Mouse (Mus musculus): ENCODE data around the gene Susd3. TPM values are rescaled to one million over a fixed set of nuclear protein-coding genes. Genes with fewer than 3 reads are reported as not detected.
A peak's percentile ranks its signal among the peaks of the same experiment; 100 is the strongest.

The Susd3 gene
- polyA plus RNA-seq, 1 experiment from 2014 or later, result 2.2 TPM

GRCm38 (mm10) chr13:49214454-49214853, 34.1 kb downstream of the Susd3 start:
- Histone ChIP-seq H3K4me2 (ENCODE audit: low read depth, low read length) (peak overlapping the region; percentile 87), H3K4me1 (ENCODE audit: control insufficient read depth, insufficient read depth, low read length) (peaks cover 35% of the 10 kb centered on the region), H3K4me3 (ENCODE audit: low read depth, low read length) (no peak overlapping the region; the same call in 1 of the 2 replicates), H3K27ac (replicated peaks; ENCODE audit: low read depth, low read length) (no peak overlapping the region), H3K27me3 (replicated peaks; ENCODE audit: control insufficient read depth, insufficient read depth, low read length) (no peaks in the 10 kb centered on the region), H3K9ac (ENCODE audit: low read depth, low read length) (no peak overlapping the region), H3K36me3 (ENCODE audit: control insufficient read depth, insufficient read depth, low read length) (no peaks in the 10 kb centered on the region), H3K9me3 (ENCODE audit: control insufficient read depth, low read length) (no peaks in the 10 kb centered on the region)
- 76% methylated on average over 3 of the region's 3 CpGs for WGBS
- no peak for DNase-seq (ENCODE audit: low spot score)
- ATAC-seq (ENCODE audit: low read depth), result no peak

- Histone ChIP-seq H3K27ac (replicated peaks; ENCODE audit: low read depth, low read length) (no peak overlapping the region), H3K4me3 (ENCODE audit: low read depth, low read length) (no peak overlapping the region), H3K27me3 (replicated peaks; ENCODE audit: control insufficient read depth, insufficient read depth, low read length) (no peaks in the 10 kb centered on the region), H3K9me3 (ENCODE audit: control insufficient read depth, low read length) (no peaks in the 10 kb centered on the region), H3K4me1 (ENCODE audit: control insufficient read depth, insufficient read depth, low read length) (peaks cover 35% of the 10 kb centered on the region), H3K4me2 (ENCODE audit: low read depth, low read length) (no peak overlapping the region), H3K36me3 (ENCODE audit: control insufficient read depth, insufficient read depth, low read length) (no peaks in the 10 kb centered on the region), H3K9ac (ENCODE audit: low read depth, low read length) (no peak overlapping the region)
- DNase-seq (ENCODE audit: low spot score) (no peak), ATAC-seq (ENCODE audit: low read depth) (no peak)
- 70% methylated on average over 4 of the region's 4 CpGs for WGBS
Measured at GRCm38 (mm10) chr13:49213531-49213932, 35.0 kb downstream of the Susd3 start.

- Histone ChIP-seq H3K9me3 (ENCODE audit: control insufficient read depth, low read length) (no peaks in the 10 kb centered on the region), H3K4me2 (ENCODE audit: low read depth, low read length) (no peak overlapping the region), H3K9ac (ENCODE audit: low read depth, low read length) (no peak overlapping the region), H3K4me3 (ENCODE audit: low read depth, low read length) (no peak overlapping the region), H3K27ac (replicated peaks; ENCODE audit: low read depth, low read length) (no peak overlapping the region), H3K27me3 (replicated peaks; ENCODE audit: control insufficient read depth, insufficient read depth, low read length) (no peaks in the 10 kb centered on the region), H3K36me3 (ENCODE audit: control insufficient read depth, insufficient read depth, low read length) (peaks cover 1% of the 10 kb centered on the region; the same call in 1 of the 2 replicates), H3K4me1 (ENCODE audit: control insufficient read depth, insufficient read depth, low read length) (peaks cover 35% of the 10 kb centered on the region)
- no peak for ATAC-seq (ENCODE audit: low read depth)
- DNase-seq (ENCODE audit: low spot score), result no peak
- WGBS, result 95% methylated on average over 4 of the region's 4 CpGs
Measured at GRCm38 (mm10) chr13:49212711-49213500, 35.6 kb downstream of the Susd3 start.

- Histone ChIP-seq H3K4me3 (ENCODE audit: low read depth, low read length) (no peak overlapping the region), H3K27me3 (replicated peaks; ENCODE audit: control insufficient read depth, insufficient read depth, low read length) (no peaks in the 10 kb centered on the region), H3K27ac (replicated peaks; ENCODE audit: low read depth, low read length) (no peak overlapping the region), H3K36me3 (ENCODE audit: control insufficient read depth, insufficient read depth, low read length) (peaks cover 10% of the 10 kb centered on the region; the same call in 1 of the 2 replicates), H3K4me2 (ENCODE audit: low read depth, low read length) (no peak overlapping the region), H3K4me1 (ENCODE audit: control insufficient read depth, insufficient read depth, low read length) (peaks cover 16% of the 10 kb centered on the region; the same call in 1 of the 2 replicates), H3K9me3 (ENCODE audit: control insufficient read depth, low read length) (no peaks in the 10 kb centered on the region), H3K9ac (ENCODE audit: low read depth, low read length) (no peak overlapping the region)
- WGBS, result 51% methylated on average over 7 of the region's 7 CpGs
- ATAC-seq (ENCODE audit: low read depth) (no peak), DNase-seq (ENCODE audit: low spot score) (no peak)
Measured at GRCm38 (mm10) chr13:49209306-49209705, 39.2 kb downstream of the Susd3 start.

GRCm38 (mm10) chr13:49206341-49206740, 42.2 kb downstream of the Susd3 start:
- peaks cover 31% of the 10 kb centered on the region for H3K36me3 ChIP-seq (ENCODE audit: control insufficient read depth, insufficient read depth, low read length)
- 0 out of 2 replicates have a peak, but pooled peaks cover 2% of the 10 kb centered on the region for H3K4me1 ChIP-seq (ENCODE audit: control insufficient read depth, insufficient read depth, low read length)
- WGBS, result 94% methylated on average over 2 of the region's 2 CpGs
- no peak for ATAC-seq (ENCODE audit: low read depth)
- no peak overlapping the region for H3K27ac ChIP-seq (replicated peaks; ENCODE audit: low read depth, low read length)
- no peak overlapping the region for H3K4me3 ChIP-seq (ENCODE audit: low read depth, low read length)
- H3K9me3 ChIP-seq (ENCODE audit: control insufficient read depth, low read length), result no peaks in the 10 kb centered on the region
- no peak overlapping the region for H3K4me2 ChIP-seq (ENCODE audit: low read depth, low read length)
- no peaks in the 10 kb centered on the region for H3K27me3 ChIP-seq (replicated peaks; ENCODE audit: control insufficient read depth, insufficient read depth, low read length)
- DNase-seq (ENCODE audit: low spot score), result no peak
- no peak overlapping the region for H3K9ac ChIP-seq (ENCODE audit: low read depth, low read length)

- peak; percentile 68 for DNase-seq (ENCODE audit: low spot score)
- WGBS, result 32% methylated on average over 13 of the region's 13 CpGs
- Histone ChIP-seq H3K4me3 (ENCODE audit: low read depth, low read length) (no peak overlapping the region), H3K4me2 (ENCODE audit: low read depth, low read length) (no peak overlapping the region), H3K4me1 (ENCODE audit: control insufficient read depth, insufficient read depth, low read length) (no peaks in the 10 kb centered on the region), H3K9me3 (ENCODE audit: control insufficient read depth, low read length) (no peaks in the 10 kb centered on the region), H3K36me3 (ENCODE audit: control insufficient read depth, insufficient read depth, low read length) (peaks cover 31% of the 10 kb centered on the region), H3K9ac (ENCODE audit: low read depth, low read length) (no peak overlapping the region), H3K27ac (replicated peaks; ENCODE audit: low read depth, low read length) (no peak overlapping the region), H3K27me3 (replicated peaks; ENCODE audit: control insufficient read depth, insufficient read depth, low read length) (no peaks in the 10 kb centered on the region)
- peak; percentile 55 for ATAC-seq (ENCODE audit: low read depth)
Measured at GRCm38 (mm10) chr13:49205381-49205998, 43.0 kb downstream of the Susd3 start.

- Histone ChIP-seq H3K4me1 (ENCODE audit: control insufficient read depth, insufficient read depth, low read length) (no peaks in the 10 kb centered on the region), H3K36me3 (ENCODE audit: control insufficient read depth, insufficient read depth, low read length) (peaks cover 26% of the 10 kb centered on the region), H3K9me3 (ENCODE audit: control insufficient read depth, low read length) (no peaks in the 10 kb centered on the region), H3K27me3 (replicated peaks; ENCODE audit: control insufficient read depth, insufficient read depth, low read length) (no peaks in the 10 kb centered on the region), H3K4me3 (ENCODE audit: low read depth, low read length) (no peak overlapping the region), H3K4me2 (ENCODE audit: low read depth, low read length) (no peak overlapping the region), H3K9ac (ENCODE audit: low read depth, low read length) (no peak overlapping the region), H3K27ac (replicated peaks; ENCODE audit: low read depth, low read length) (no peak overlapping the region)
- DNase-seq (ENCODE audit: low spot score) (no peak), ATAC-seq (ENCODE audit: low read depth) (no peak)
- WGBS, result 88% methylated on average over 7 of the region's 7 CpGs
Measured at GRCm38 (mm10) chr13:49202556-49202955, 46.0 kb downstream of the Susd3 start.

- DNase-seq (ENCODE audit: low spot score), result no peak
- H3K27ac ChIP-seq (replicated peaks; ENCODE audit: low read depth, low read length), result no peak overlapping the region
- H3K4me2 ChIP-seq (ENCODE audit: low read depth, low read length), result no peak overlapping the region
- ATAC-seq (ENCODE audit: low read depth), result no peak
- no peaks in the 10 kb centered on the region for H3K4me1 ChIP-seq (ENCODE audit: control insufficient read depth, insufficient read depth, low read length)
- H3K4me3 ChIP-seq (ENCODE audit: low read depth, low read length), result no peak overlapping the region
- 86% methylated on average over 13 of the region's 13 CpGs for WGBS
- H3K9ac ChIP-seq (ENCODE audit: low read depth, low read length), result no peak overlapping the region
- H3K9me3 ChIP-seq (ENCODE audit: control insufficient read depth, low read length), result no peaks in the 10 kb centered on the region
- H3K27me3 ChIP-seq (replicated peaks; ENCODE audit: control insufficient read depth, insufficient read depth, low read length), result no peaks in the 10 kb centered on the region
- peaks cover 29% of the 10 kb centered on the region for H3K36me3 ChIP-seq (ENCODE audit: control insufficient read depth, insufficient read depth, low read length)
Measured at GRCm38 (mm10) chr13:49200688-49201087, 47.8 kb downstream of the Susd3 start.
